In the genomic region with DNA sequence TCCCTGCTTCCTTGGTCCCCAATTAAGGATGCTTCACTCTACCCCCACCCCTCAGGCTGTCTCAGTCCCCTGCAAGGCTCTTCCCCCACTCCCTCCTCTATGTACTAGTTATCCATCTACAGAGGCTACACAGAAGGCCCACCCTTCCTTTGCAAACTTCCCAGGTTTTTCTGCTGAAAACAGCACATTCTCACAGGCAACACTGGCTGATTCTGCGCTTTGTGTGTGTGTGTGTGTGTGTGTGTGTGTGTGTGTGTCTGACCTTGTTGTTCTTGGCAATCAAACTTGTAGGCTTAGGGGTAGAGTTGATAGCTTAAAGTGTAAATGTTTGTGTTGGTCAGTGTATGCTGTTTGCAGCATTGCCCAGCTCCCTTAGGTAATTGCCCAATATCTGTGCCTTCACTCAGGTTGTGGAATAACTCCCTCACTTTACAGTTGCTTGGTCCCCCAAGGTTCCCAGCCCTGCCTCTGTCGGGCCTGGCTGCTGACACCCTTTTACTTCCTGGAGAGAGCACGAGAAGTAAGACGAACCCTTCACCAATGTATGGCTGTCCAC, we compare ENCODE assay signal across 13 mouse cellular contexts.
DNase-seq lines count a peak whose midpoint lies in the region; ATAC-seq and TF ChIP-seq lines count a peak whose summit lies in the region.
"Had no signal": no experiment of that assay in that cellular context is flagged by ENCODE, and none has a peak within 500 bp of the region (broad histone marks: within the 10 kb centered on the region; RNA-seq: fewer than 3 reads in every experiment).

No protein-coding gene starts in this region.

- H3K9me3 ChIP-seq in hindbrain, embryonic 13.5 days = no peaks in the 10 kb centered on the region
- no peaks in the 10 kb centered on the region for H3K9me3 ChIP-seq in hindbrain, embryonic 11.5 days (ENCODE audit: control insufficient read depth, low read length)
- H3K9me3 ChIP-seq in kidney, embryonic 15.5 days (replicated peaks) = no peaks in the 10 kb centered on the region
- H3K9me3 ChIP-seq: hindbrain, embryonic 15.5 days had no signal

- peaks cover 31% of the 10 kb centered on the region for H3K4me1 ChIP-seq in hindbrain, embryonic 13.5 days (replicated peaks)
- 0 out of 2 replicates have a peak, but pooled peaks cover 3% of the 10 kb centered on the region for H3K4me1 ChIP-seq in hindbrain, embryonic 11.5 days (replicated peaks; ENCODE audit: control insufficient read depth, insufficient read depth, low read length)
- H3K4me1 ChIP-seq in kidney, embryonic 15.5 days = peaks cover 56% of the 10 kb centered on the region

- H3K79me2 ChIP-seq in C2C12 (ENCODE audit: control insufficient read depth, insufficient read depth) = no peaks in the 10 kb centered on the region

- no peak overlapping the region for H3K4me2 ChIP-seq in hindbrain, embryonic 13.5 days
- no peak overlapping the region for H3K4me2 ChIP-seq in hindbrain, embryonic 11.5 days (replicated peaks; ENCODE audit: low read depth, low read length)
- H3K4me2 ChIP-seq in kidney, embryonic 15.5 days = no peak overlapping the region
- H3K4me2 ChIP-seq: hindbrain, embryonic 15.5 days had no signal

- no peak for TF ChIP-seq CTCF in C2C12 (IDR thresholded peaks at IDR 0.05; ENCODE audit: control insufficient read depth, insufficient read depth, insufficient read length)

- H3K27me3 ChIP-seq in hindbrain, embryonic 13.5 days = no peaks in the 10 kb centered on the region
- H3K27me3 ChIP-seq in hindbrain, embryonic 11.5 days (ENCODE audit: control insufficient read depth, insufficient read depth, low read length) = no peaks in the 10 kb centered on the region
- H3K27me3 ChIP-seq in C2C12 (ENCODE audit: control insufficient read depth, insufficient read depth, insufficient read length) = no peaks in the 10 kb centered on the region
- H3K27me3 ChIP-seq in kidney, embryonic 15.5 days = no peaks in the 10 kb centered on the region
- H3K27me3 ChIP-seq: hindbrain, embryonic 15.5 days had no signal

- no peaks in the 10 kb centered on the region for H3K36me3 ChIP-seq in hindbrain, embryonic 13.5 days
- no peaks in the 10 kb centered on the region for H3K36me3 ChIP-seq in hindbrain, embryonic 11.5 days (ENCODE audit: control insufficient read depth, insufficient read depth, low read length)
- no peaks in the 10 kb centered on the region for H3K36me3 ChIP-seq in C2C12 (ENCODE audit: control insufficient read depth, insufficient read depth)
- H3K36me3 ChIP-seq in kidney, embryonic 15.5 days = no peaks in the 10 kb centered on the region
- H3K36me3 ChIP-seq: hindbrain, embryonic 15.5 days had no signal

- H3K4me3 ChIP-seq in hindbrain, embryonic 13.5 days = no peak overlapping the region
- no peak overlapping the region for H3K4me3 ChIP-seq in hindbrain, embryonic 11.5 days (ENCODE audit: low read depth, low read length)
- H3K4me3 ChIP-seq in C2C12 (ENCODE audit: insufficient read depth, poor library complexity, severe bottlenecking) = no peak overlapping the region
- no peak overlapping the region for H3K4me3 ChIP-seq in kidney, embryonic 15.5 days (replicated peaks)
- H3K4me3 ChIP-seq: hindbrain, embryonic 15.5 days had no signal

- no peak for ATAC-seq in hindbrain, embryonic 13.5 days (ENCODE audit: low FRiP score)
- no peak for ATAC-seq in hindbrain, embryonic 11.5 days (ENCODE audit: low FRiP score)
- ATAC-seq in kidney, embryonic 15.5 days (replicated peaks; ENCODE audit: low FRiP score) = peak; percentile 83
- ATAC-seq: forebrain, embryonic 16.5 days had no signal

- no peak overlapping the region for H3ac ChIP-seq in C2C12 (ENCODE audit: control insufficient read depth, insufficient read length, low read depth)

- H3K27ac ChIP-seq in hindbrain, embryonic 13.5 days = peak overlapping the region; percentile 40; the same call in 1 of the 2 replicates
- H3K27ac ChIP-seq in hindbrain, embryonic 11.5 days (ENCODE audit: low read depth, low read length) = no peak overlapping the region
- peak overlapping the region; percentile 81 for H3K27ac ChIP-seq in kidney, embryonic 15.5 days
- H3K27ac ChIP-seq: hindbrain, embryonic 15.5 days; liver, embryonic 14.5 days had no signal

- WGBS in hindbrain, embryonic 13.5 days = 59% methylated on average over 4 of the region's 4 CpGs
- WGBS in hindbrain, embryonic 11.5 days = 55% methylated on average over 4 of the region's 4 CpGs
- 28% methylated on average over 4 of the region's 4 CpGs for WGBS in kidney, embryonic 15.5 days

- H3K79me3 ChIP-seq in C2C12 (ENCODE audit: low read depth) = no peaks in the 10 kb centered on the region

- no peak overlapping the region for H3K9ac ChIP-seq in hindbrain, embryonic 13.5 days
- H3K9ac ChIP-seq in hindbrain, embryonic 11.5 days (ENCODE audit: low read depth, low read length) = no peak overlapping the region
- no peak overlapping the region for H3K9ac ChIP-seq in kidney, embryonic 15.5 days
- H3K9ac ChIP-seq: hindbrain, embryonic 15.5 days; liver, embryonic 14.5 days had no signal

- no peak for DNase-seq in hindbrain, embryonic 11.5 days (ENCODE audit: low spot score)
- peak; percentile 40 for DNase-seq in 3T3-L1 (ENCODE audit: low read depth, low spot score)
- DNase-seq in retina, postnatal 1 day = no peak
- no peak for DNase-seq in urinary bladder, postnatal 36 days (ENCODE audit: low spot score in 2 of 2)
- DNase-seq in gastrocnemius, postnatal 4 days (ENCODE audit: low spot score in 2 of 2) = no peak
- DNase-seq: layer of hippocampus, adult 9-11 months; thymus, postnatal 14 days had no signal

TF ChIP-seq in C2C12, 6 proteins besides CTCF, POLR2A, EP300 and RAD21:
- no peak for TF ChIP-seq MAX (IDR thresholded peaks at IDR 0.05)
- no peak for TF ChIP-seq MYOD1 (IDR thresholded peaks at IDR 0.05; ENCODE audit: control insufficient read depth, insufficient read length, low read depth)
- no peak for TF ChIP-seq USF1 (IDR thresholded peaks at IDR 0.05; ENCODE audit: low read depth)
- peak; percentile 33 for TF ChIP-seq CEBPB (IDR thresholded peaks at IDR 0.05; ENCODE audit: low read depth)
